Mouse (Mus musculus) intestine, embryonic 15.5 days (tissue): ENCODE results near the gene Mcu. TPM values are rescaled to one million over a fixed set of nuclear protein-coding genes. Genes with fewer than 3 reads are reported as not detected.
A peak's percentile ranks its signal among the peaks of the same experiment; 100 is the strongest.

Experiments
- ATAC-seq: fragments of 200-750 bp; cut with Nextera tagmentation; 2 replicates; pipeline ENCODE4 v1.8.0; 2017; ENCODE audit warnings: moderate TSS enrichment, moderate library complexity
- H3K27ac ChIP-seq: fragments of 300-500 bp; sonication (generic); 2 replicates; pipeline ENCODE4 v1.5.1; 2015; ENCODE audit warnings: mild to moderate bottlenecking, inconsistent platforms
- H3K27me3 ChIP-seq: fragments of 300-500 bp; sonication (generic); replicated peaks from 2 replicates; pipeline ENCODE4 v1.6.1; 2015; ENCODE audit warnings: inconsistent platforms
- H3K36me3 ChIP-seq: fragments of 300-500 bp; sonication (generic); 2 replicates; pipeline ENCODE4 v1.6.1; 2015; ENCODE audit warnings: inconsistent platforms
- H3K4me1 ChIP-seq: fragments of 300-500 bp; sonication (generic); replicated peaks from 2 replicates; pipeline ENCODE4 v1.6.1; 2015; ENCODE audit warnings: inconsistent platforms
- H3K4me2 ChIP-seq: fragments of 300-500 bp; sonication (generic); replicated peaks from 2 replicates; pipeline ENCODE4 v1.6.1; 2015; ENCODE audit warnings: mild to moderate bottlenecking, inconsistent platforms
- H3K4me3 ChIP-seq: fragments of 300-500 bp; sonication (generic); replicated peaks from 2 replicates; pipeline ENCODE4 v1.5.1; 2015; ENCODE audit warnings: inconsistent platforms
- H3K9ac ChIP-seq: fragments of 300-500 bp; sonication (generic); 2 replicates; pipeline ENCODE4 v1.6.1; 2015; ENCODE audit warnings: inconsistent platforms
- H3K9me3 ChIP-seq: fragments of 300-500 bp; sonication (generic); 2 replicates; pipeline ENCODE4 v1.6.1; 2016; ENCODE audit warnings: inconsistent platforms
- WGBS: fragments of 180-500 bp; shearing (Covaris S2); methylation state at CpG from one replicate; pipeline ENCODE4 v1.1.7; 2015; 5-methylcytosine and 5-hydroxymethylcytosine counted together
- polyA plus RNA-seq: library from polyadenylated mRNA; unstranded; fragments of >200 nt; fragmentation: Nextera tagmentation; extraction: Ambion mirVana; gene quantifications from 2 replicates; pipeline ENCODE4 v1.2.1, GENCODE M21; 2015

The Mcu gene
- polyA plus RNA-seq, 1 experiment from 2014 or later = 72.6 TPM

- no peaks in the 10 kb centered on the region for H3K36me3 ChIP-seq
- H3K9me3 ChIP-seq = no peaks in the 10 kb centered on the region
- H3K27me3 ChIP-seq = no peaks in the 10 kb centered on the region
- no peak overlapping the region for H3K4me2 ChIP-seq
- peaks cover 18% of the 10 kb centered on the region for H3K4me1 ChIP-seq
- H3K9ac ChIP-seq = no peak overlapping the region
- no peak for ATAC-seq
- 87% methylated on average over 5 of the region's 5 CpGs for WGBS
- no peak overlapping the region for H3K27ac ChIP-seq
- H3K4me3 ChIP-seq = no peak overlapping the region
Measured at GRCm38 (mm10) chr10:59564551-59564950, 51.9 kb downstream of the Mcu start.

DNA sequence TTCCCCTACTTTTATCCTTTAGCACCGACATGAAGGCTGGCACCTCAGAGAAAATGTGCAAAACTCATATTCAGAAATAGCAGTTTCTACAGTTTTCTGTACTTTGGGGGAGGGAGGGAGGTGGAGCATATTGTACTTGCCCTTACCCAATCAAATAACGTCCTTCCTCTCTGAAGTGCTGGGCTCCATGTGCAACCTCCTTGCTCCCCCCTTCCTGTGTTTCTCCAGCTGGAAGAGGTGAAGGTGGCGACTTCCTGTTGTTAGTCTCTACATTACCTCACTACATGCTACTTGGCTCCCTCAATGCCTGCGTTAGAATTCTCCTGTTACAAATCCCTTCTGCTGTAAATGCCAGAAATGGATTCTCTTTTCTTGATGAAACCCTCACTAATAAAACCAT is 54.0 kb downstream of the Mcu start:
- no peaks in the 10 kb centered on the region for H3K27me3 ChIP-seq
- H3K4me2 ChIP-seq = no peak overlapping the region
- no peak overlapping the region for H3K4me3 ChIP-seq
- H3K9me3 ChIP-seq = no peaks in the 10 kb centered on the region
- WGBS = 61% methylated on average over 4 of the region's 4 CpGs
- H3K36me3 ChIP-seq = no peaks in the 10 kb centered on the region
- no peak overlapping the region for H3K9ac ChIP-seq
- no peak for ATAC-seq
- no peak overlapping the region for H3K27ac ChIP-seq
- H3K4me1 ChIP-seq = peaks cover 7% of the 10 kb centered on the region

DNA sequence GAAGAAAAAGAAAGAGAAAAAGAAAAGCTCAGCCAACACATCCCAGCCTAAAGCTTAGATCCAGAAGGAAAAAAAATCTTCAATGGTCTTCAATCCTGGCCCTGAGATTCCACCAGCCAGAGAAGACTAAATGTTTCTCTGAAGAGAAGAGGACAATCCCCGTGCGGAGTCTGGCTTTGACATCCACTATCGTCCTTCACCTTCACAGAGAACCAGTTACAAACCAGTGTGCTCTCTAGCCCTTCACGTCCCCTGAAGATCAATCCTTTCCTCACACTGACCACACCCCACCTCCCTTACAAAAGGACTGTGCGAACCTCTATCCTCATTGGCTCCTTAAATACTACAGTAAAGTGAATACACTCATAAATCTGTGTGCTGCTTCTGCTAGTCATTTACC is 56.4 kb downstream of the Mcu start:
- no peak overlapping the region for H3K9ac ChIP-seq
- no peak for ATAC-seq
- H3K27ac ChIP-seq = no peak overlapping the region
- H3K27me3 ChIP-seq = no peaks in the 10 kb centered on the region
- H3K4me3 ChIP-seq = no peak overlapping the region
- H3K36me3 ChIP-seq = no peaks in the 10 kb centered on the region
- H3K4me1 ChIP-seq = 0 out of 2 replicates have a peak, but pooled peaks cover 6% of the 10 kb centered on the region
- no peaks in the 10 kb centered on the region for H3K9me3 ChIP-seq
- 86% methylated on average over 5 of the region's 5 CpGs for WGBS
- no peak overlapping the region for H3K4me2 ChIP-seq

DNA sequence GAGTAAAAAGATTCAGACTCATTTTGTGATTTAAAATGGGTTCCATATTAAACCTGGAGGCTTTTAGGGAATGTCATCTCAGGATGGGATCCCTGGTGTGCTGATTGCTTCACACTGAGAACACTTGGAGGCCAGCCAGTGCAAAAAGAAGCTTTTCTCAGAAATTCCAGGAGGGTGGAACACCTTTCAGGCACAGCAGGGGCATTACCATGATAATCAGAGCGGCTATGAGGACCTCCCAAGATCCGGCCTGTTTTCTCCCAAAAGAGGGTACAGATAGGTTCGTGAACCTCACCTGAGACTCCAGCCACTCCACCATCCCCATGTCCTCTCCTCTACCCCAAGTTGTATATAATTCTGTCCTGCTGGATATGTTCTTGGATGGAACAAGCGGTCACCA is 57.9 kb downstream of the Mcu start:
- Histone ChIP-seq H3K4me2 (no peak overlapping the region), H3K9me3 (no peaks in the 10 kb centered on the region), H3K4me1 (0 out of 2 replicates have a peak, but pooled peaks cover 9% of the 10 kb centered on the region), H3K9ac (no peak overlapping the region), H3K27ac (no peak overlapping the region), H3K27me3 (no peaks in the 10 kb centered on the region), H3K4me3 (no peak overlapping the region), H3K36me3 (no peaks in the 10 kb centered on the region)
- 89% methylated on average over 4 of the region's 4 CpGs for WGBS
- no peak for ATAC-seq

- Histone ChIP-seq H3K9me3 (no peaks in the 10 kb centered on the region), H3K9ac (no peak overlapping the region), H3K4me1 (0 out of 2 replicates have a peak, but pooled peaks cover 9% of the 10 kb centered on the region), H3K4me2 (no peak overlapping the region), H3K36me3 (no peaks in the 10 kb centered on the region), H3K27ac (no peak overlapping the region), H3K4me3 (no peak overlapping the region), H3K27me3 (no peaks in the 10 kb centered on the region)
- 83% methylated on average over 5 of the region's 5 CpGs for WGBS
- ATAC-seq = no peak
Measured at GRCm38 (mm10) chr10:59558164-59558563, 58.3 kb downstream of the Mcu start.

GRCm38 (mm10) chr10:59556541-59556940 is 60.0 kb downstream of the Mcu start:
- Histone ChIP-seq H3K4me2 (no peak overlapping the region), H3K36me3 (no peaks in the 10 kb centered on the region), H3K4me1 (0 out of 2 replicates have a peak, but pooled peaks cover 9% of the 10 kb centered on the region), H3K27ac (no peak overlapping the region), H3K9me3 (no peaks in the 10 kb centered on the region), H3K27me3 (no peaks in the 10 kb centered on the region), H3K9ac (no peak overlapping the region), H3K4me3 (no peak overlapping the region)
- no peak; the same call in 1 of the 2 replicates for ATAC-seq
- WGBS = 36% methylated on average over 5 of the region's 5 CpGs

DNA sequence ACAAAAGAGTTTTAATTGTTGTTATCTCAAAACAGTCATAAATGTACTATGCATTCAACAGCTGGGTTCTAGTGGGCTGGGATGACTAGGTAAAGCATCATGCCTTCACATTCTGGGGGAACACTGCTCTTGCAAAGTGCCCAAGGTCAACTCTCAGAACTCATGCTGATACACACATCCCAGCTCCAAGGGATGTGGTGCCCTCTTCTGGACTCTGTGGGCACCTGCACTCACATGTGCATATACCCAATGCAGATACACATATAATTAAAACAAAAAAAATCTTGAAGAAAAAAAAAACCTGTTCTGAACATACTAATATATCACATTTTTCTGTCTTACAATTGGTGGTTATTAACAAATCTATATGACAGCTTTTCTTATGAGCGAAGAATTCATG is 62.2 kb downstream of the Mcu start:
- 92% methylated on average over 1 of the region's 1 CpGs for WGBS
- Histone ChIP-seq H3K36me3 (no peaks in the 10 kb centered on the region), H3K27me3 (no peaks in the 10 kb centered on the region)

DNA sequence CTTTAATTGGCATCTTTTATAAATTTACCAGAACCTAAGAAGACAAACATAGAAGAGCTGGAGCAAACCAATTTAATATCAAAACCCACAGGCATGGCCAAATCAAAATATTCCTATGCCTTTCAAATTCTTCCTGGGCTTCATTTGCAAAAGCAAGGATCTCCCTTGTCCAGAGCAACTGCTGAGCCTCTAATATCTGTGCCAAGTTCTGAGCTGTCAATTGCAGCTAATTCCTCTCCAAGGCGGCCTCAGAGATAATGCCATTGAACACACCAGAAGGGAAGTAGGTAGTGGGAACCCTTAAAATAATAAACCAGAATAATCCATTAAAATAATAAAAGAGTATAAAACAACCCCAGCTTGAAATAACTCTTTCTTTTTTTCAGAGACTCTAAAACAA is 64.0 kb downstream of the Mcu start:
- 0 out of 2 replicates have a peak, but pooled peaks cover 9% of the 10 kb centered on the region for H3K4me1 ChIP-seq
- H3K27me3 ChIP-seq = no peaks in the 10 kb centered on the region
- no peak overlapping the region for H3K9ac ChIP-seq
- no peak for ATAC-seq
- H3K27ac ChIP-seq = no peak overlapping the region
- H3K36me3 ChIP-seq = no peaks in the 10 kb centered on the region
- WGBS = 72% methylated on average over 1 of the region's 1 CpGs
- no peaks in the 10 kb centered on the region for H3K9me3 ChIP-seq
- H3K4me2 ChIP-seq = no peak overlapping the region
- no peak overlapping the region for H3K4me3 ChIP-seq

More for the DNA sequence above, 62.2 kb downstream of the Mcu start:
- Histone ChIP-seq H3K9ac (no peak overlapping the region), H3K4me2 (no peak overlapping the region), H3K9me3 (no peaks in the 10 kb centered on the region), H3K27ac (no peak overlapping the region), H3K4me3 (no peak overlapping the region), H3K4me1 (0 out of 2 replicates have a peak, but pooled peaks cover 9% of the 10 kb centered on the region)
- no peak for ATAC-seq

- no peak for ATAC-seq
- no peak overlapping the region for H3K9ac ChIP-seq
- H3K9me3 ChIP-seq = no peaks in the 10 kb centered on the region
- H3K4me1 ChIP-seq = 0 out of 2 replicates have a peak, but pooled peaks cover 2% of the 10 kb centered on the region
- H3K27ac ChIP-seq = no peak overlapping the region
- 76% methylated on average over 9 of the region's 11 CpGs for WGBS
- H3K36me3 ChIP-seq = no peaks in the 10 kb centered on the region
- no peak overlapping the region for H3K4me2 ChIP-seq
- H3K27me3 ChIP-seq = no peaks in the 10 kb centered on the region
- no peak overlapping the region for H3K4me3 ChIP-seq
Measured at GRCm38 (mm10) chr10:59548768-59549333, 67.6 kb downstream of the Mcu start.

GRCm38 (mm10) chr10:59548211-59548610 is 68.3 kb downstream of the Mcu start:
- Histone ChIP-seq H3K4me1 (no peaks in the 10 kb centered on the region), H3K36me3 (no peaks in the 10 kb centered on the region), H3K9me3 (no peaks in the 10 kb centered on the region), H3K27ac (no peak overlapping the region), H3K27me3 (no peaks in the 10 kb centered on the region), H3K4me2 (no peak overlapping the region), H3K9ac (no peak overlapping the region), H3K4me3 (no peak overlapping the region)
- 70% methylated on average over 6 of the region's 6 CpGs for WGBS
- ATAC-seq = no peak

DNA sequence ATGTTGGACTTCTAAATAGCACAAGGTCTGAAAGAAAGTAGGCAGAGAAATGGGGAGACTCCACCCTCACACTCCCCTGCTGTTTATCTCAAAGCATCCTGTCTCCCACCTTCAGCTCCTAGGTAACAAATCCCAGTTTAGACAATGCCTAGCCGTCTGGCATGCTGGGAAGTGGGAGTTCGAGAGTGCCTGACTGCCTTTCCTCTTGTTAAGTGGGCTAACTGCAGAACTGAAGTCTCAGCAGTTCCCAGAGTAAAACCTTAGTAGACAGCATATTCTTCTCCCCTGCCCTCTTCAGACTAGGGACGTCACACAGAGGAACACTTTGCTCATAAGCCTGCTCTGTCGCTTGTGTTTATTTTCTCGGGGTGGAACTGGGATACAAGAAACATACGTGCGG is 69.1 kb downstream of the Mcu start:
- Histone ChIP-seq H3K4me3 (no peak overlapping the region), H3K9ac (no peak overlapping the region), H3K36me3 (no peaks in the 10 kb centered on the region), H3K4me2 (no peak overlapping the region), H3K27me3 (no peaks in the 10 kb centered on the region), H3K27ac (no peak overlapping the region), H3K4me1 (no peaks in the 10 kb centered on the region), H3K9me3 (no peaks in the 10 kb centered on the region)
- ATAC-seq = no peak
- WGBS = 58% methylated on average over 7 of the region's 7 CpGs

DNA sequence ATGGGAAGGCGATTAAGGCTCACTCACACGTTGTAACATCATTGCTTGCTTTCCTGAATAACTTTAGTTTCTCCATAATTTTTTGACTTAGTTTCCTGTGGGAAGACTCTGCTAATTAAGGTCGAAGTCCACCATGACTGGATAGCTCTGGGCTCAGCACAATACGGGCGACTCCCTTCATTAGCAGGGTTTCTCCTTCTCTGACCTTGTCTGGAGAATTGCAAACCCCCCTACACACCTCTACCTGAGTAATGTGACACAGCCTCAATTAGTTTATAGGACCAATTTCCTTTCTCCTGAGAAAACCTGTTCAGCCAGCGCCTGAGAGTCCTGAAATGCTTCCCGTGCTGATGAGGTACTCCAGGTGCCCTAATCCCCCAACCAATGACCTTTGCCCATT is 71.3 kb downstream of the Mcu start:
- WGBS = 69% methylated on average over 7 of the region's 7 CpGs
- H3K4me1 ChIP-seq = peaks cover 4% of the 10 kb centered on the region; the same call in 1 of the 2 replicates
- H3K36me3 ChIP-seq = no peaks in the 10 kb centered on the region
- no peaks in the 10 kb centered on the region for H3K9me3 ChIP-seq
- no peak overlapping the region for H3K4me2 ChIP-seq
- H3K27me3 ChIP-seq = no peaks in the 10 kb centered on the region
- peak; percentile 87 for ATAC-seq
- no peak overlapping the region for H3K9ac ChIP-seq
- H3K4me3 ChIP-seq = no peak overlapping the region
- no peak overlapping the region for H3K27ac ChIP-seq

- H3K27me3 ChIP-seq = no peaks in the 10 kb centered on the region
- H3K9me3 ChIP-seq = no peaks in the 10 kb centered on the region
- ATAC-seq = no peak
- no peak overlapping the region for H3K27ac ChIP-seq
- H3K36me3 ChIP-seq = no peaks in the 10 kb centered on the region
- H3K9ac ChIP-seq = no peak overlapping the region
- H3K4me2 ChIP-seq = no peak overlapping the region
- WGBS = 88% methylated on average over 9 of the region's 9 CpGs
- no peak overlapping the region for H3K4me3 ChIP-seq
- H3K4me1 ChIP-seq = peaks cover 17% of the 10 kb centered on the region
Measured at GRCm38 (mm10) chr10:59543351-59543750, 73.1 kb downstream of the Mcu start.
